In the genomic region with DNA sequence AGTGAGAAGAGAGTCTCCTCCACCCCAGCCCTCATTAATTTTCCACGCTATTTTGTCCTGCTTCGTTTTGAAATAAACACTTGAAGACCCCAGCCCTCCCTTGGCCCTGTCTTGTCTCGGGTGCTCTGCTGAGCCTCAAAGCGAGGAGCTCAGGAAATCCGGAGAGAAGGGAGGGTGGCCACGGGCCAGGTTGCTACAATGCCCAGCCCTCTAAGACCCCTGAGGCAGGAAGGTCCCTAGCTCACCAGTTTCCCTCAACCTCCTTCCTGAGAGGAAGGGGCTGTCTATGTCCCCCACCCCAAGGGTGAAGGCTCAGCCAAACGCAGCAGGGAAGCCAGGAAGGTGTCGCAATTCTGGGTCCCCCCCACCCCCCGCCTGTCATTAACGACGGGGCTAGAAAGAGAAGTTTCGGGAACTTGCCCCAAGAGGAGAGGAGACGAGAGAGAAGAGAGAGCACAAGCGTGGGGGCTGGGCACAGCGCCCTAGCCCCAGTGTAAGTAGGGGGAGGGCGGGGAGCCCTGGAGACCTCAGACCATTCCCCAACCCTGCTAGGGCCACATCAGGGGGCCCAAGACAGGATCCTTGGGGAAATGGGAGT, we compare ENCODE assay signal across 16 mouse cellular contexts. TPM values are rescaled to one million over a fixed set of nuclear protein-coding genes. Genes with fewer than 3 reads are reported as not detected.
A peak's percentile ranks its signal among the peaks of the same experiment; 100 is the strongest.
DNase-seq lines count a peak whose midpoint lies in the region; ATAC-seq and TF ChIP-seq lines count a peak whose summit lies in the region.
"Had no signal": no experiment of that assay in that cellular context is flagged by ENCODE, and none has a peak within 500 bp of the region (broad histone marks: within the 10 kb centered on the region; RNA-seq: fewer than 3 reads in every experiment).

Gene Csf3r (plus strand): TSS at position 248 of the 598 bp plus-strand sequence.

- no peaks in the 10 kb centered on the region for H3K4me1 ChIP-seq in lung, embryonic 14.5 days (ENCODE audit: insufficient read depth)
- H3K4me1 ChIP-seq in liver, embryonic 12.5 days, result peaks cover 32% of the 10 kb centered on the region
- no peaks in the 10 kb centered on the region for H3K4me1 ChIP-seq in midbrain, embryonic 11.5 days (ENCODE audit: control insufficient read depth, insufficient read depth, low read length)
- H3K4me1 ChIP-seq: limb, embryonic 13.5 days; neural tube, embryonic 12.5 days had no signal

- ATAC-seq in lung, embryonic 14.5 days (ENCODE audit: insufficient read depth), result no peak
- peak; percentile 59 for ATAC-seq in common myeloid progenitor, adult 5-6 weeks (replicated peaks; ENCODE audit: low read depth, poor library complexity, severe bottlenecking)
- ATAC-seq in liver, embryonic 12.5 days, result 0 out of 2 replicates have a peak, but pooled peaks have one; percentile 22
- peak; percentile 59 for ATAC-seq in neutrophil, adult 5-6 weeks (ENCODE audit: extremely low read depth, insufficient number of reproducible peaks, low FRiP score, poor library complexity, severe bottlenecking)
- no peak for ATAC-seq in midbrain, embryonic 11.5 days (ENCODE audit: low FRiP score)
- ATAC-seq: Patski had no signal

- TF ChIP-seq CTCF in lung, embryonic 14.5 days (IDR thresholded peaks at IDR 0.05; ENCODE audit: low read depth), result no peak

- no peaks in the 10 kb centered on the region for H3K36me3 ChIP-seq in lung, embryonic 14.5 days (ENCODE audit: insufficient read depth)
- H3K36me3 ChIP-seq in liver, embryonic 12.5 days, result no peaks in the 10 kb centered on the region
- no peaks in the 10 kb centered on the region for H3K36me3 ChIP-seq in midbrain, embryonic 11.5 days (ENCODE audit: control insufficient read depth, insufficient read depth, low read length)
- H3K36me3 ChIP-seq: limb, embryonic 13.5 days; neural tube, embryonic 12.5 days had no signal

- no peaks in the 10 kb centered on the region for H3K27me3 ChIP-seq in lung, embryonic 14.5 days (ENCODE audit: insufficient read depth, low read length)
- peaks cover 17% of the 10 kb centered on the region for H3K27me3 ChIP-seq in liver, embryonic 12.5 days (replicated peaks)
- no peaks in the 10 kb centered on the region for H3K27me3 ChIP-seq in midbrain, embryonic 11.5 days (ENCODE audit: control insufficient read depth, insufficient read depth, low read length)
- H3K27me3 ChIP-seq: neural tube, embryonic 12.5 days had no signal

- WGBS in lung, embryonic 14.5 days, result 33% methylated on average over 16 of the region's 16 CpGs
- WGBS in liver, embryonic 12.5 days (ENCODE audit: insufficient replicate concordance), result 17% methylated on average over 16 of the region's 16 CpGs
- 57% methylated on average over 16 of the region's 16 CpGs for WGBS in midbrain, embryonic 11.5 days

- peak within 1 kb of the TSS; percentile 8; the same call in 1 of the 2 replicates for H3K4me2 ChIP-seq in lung, embryonic 14.5 days
- peak within 1 kb of the TSS; percentile 23 for H3K4me2 ChIP-seq in liver, embryonic 12.5 days
- no peak within 1 kb of the TSS for H3K4me2 ChIP-seq in midbrain, embryonic 11.5 days
- H3K4me2 ChIP-seq: limb, embryonic 13.5 days; neural tube, embryonic 12.5 days had no signal

- no peak within 1 kb of the TSS for H3K9ac ChIP-seq in lung, embryonic 14.5 days
- no peak within 1 kb of the TSS for H3K9ac ChIP-seq in liver, embryonic 12.5 days
- no peak within 1 kb of the TSS for H3K9ac ChIP-seq in midbrain, embryonic 11.5 days (ENCODE audit: low read length)
- H3K9ac ChIP-seq: limb, embryonic 13.5 days; neural tube, embryonic 12.5 days had no signal

- H3K9me3 ChIP-seq in lung, embryonic 14.5 days (ENCODE audit: low read depth, low read length), result no peaks in the 10 kb centered on the region
- no peaks in the 10 kb centered on the region for H3K9me3 ChIP-seq in liver, embryonic 12.5 days (replicated peaks)
- no peaks in the 10 kb centered on the region for H3K9me3 ChIP-seq in midbrain, embryonic 11.5 days (ENCODE audit: control insufficient read depth, low read length)
- H3K9me3 ChIP-seq: limb, embryonic 13.5 days; neural tube, embryonic 12.5 days had no signal

- H3K4me3 ChIP-seq in lung, embryonic 14.5 days (ENCODE audit: low read depth, low read length), result no peak within 1 kb of the TSS
- H3K4me3 ChIP-seq in liver, embryonic 12.5 days, result peak within 1 kb of the TSS; percentile 8; the same call in 1 of the 2 replicates
- H3K4me3 ChIP-seq in midbrain, embryonic 11.5 days (ENCODE audit: low read depth, low read length), result no peak within 1 kb of the TSS
- H3K4me3 ChIP-seq: heart, adult 2 months; limb, embryonic 13.5 days; neural tube, embryonic 12.5 days had no signal

- no peak within 1 kb of the TSS for H3K27ac ChIP-seq in lung, embryonic 14.5 days (ENCODE audit: low read depth)
- no peak within 1 kb of the TSS for H3K27ac ChIP-seq in liver, embryonic 12.5 days
- no peak within 1 kb of the TSS for H3K27ac ChIP-seq in midbrain, embryonic 11.5 days (ENCODE audit: low read depth, low read length)
- H3K27ac ChIP-seq: heart, adult 2 months; limb, embryonic 13.5 days; neural tube, embryonic 12.5 days had no signal

- peak; percentile 8 for DNase-seq in lung, embryonic 14.5 days
- DNase-seq in lung, postnatal 25 days (ENCODE audit: low spot score), result no peak
- DNase-seq in midbrain, embryonic 11.5 days (ENCODE audit: low spot score, missing footprints), result no peak
- no peak for DNase-seq in heart, adult 8-10 months (ENCODE audit: low spot score)
- DNase-seq in gastrocnemius, postnatal 4 days (ENCODE audit: low spot score in 2 of 2), result no peak
- DNase-seq: cerebellum, adult 11 months; embryo, embryonic 11 days; heart, postnatal 14 days; midbrain, embryonic 14.5 days had no signal

RNA-seq across cellular contexts. Expression of gene Csf3r, which starts in this region (rescaled TPM):
- 2.2 and 2.3 TPM in 2 replicates for polyA plus RNA-seq in lung, embryonic 14.5 days (2014; fragmentation: Nextera tagmentation; extraction: Ambion mirVana)
- total RNA-seq in common myeloid progenitor, adult 5-6 weeks (2017), result 33.3 and 34.0 TPM in 2 replicates
- polyA plus RNA-seq in liver, embryonic 12.5 days (2016; fragmentation: Nextera tagmentation; extraction: Ambion mirVana), result 2.8 TPM in 2 replicates
- 2,879 and 3,175 TPM in 2 replicates for total RNA-seq in neutrophil, adult 5-6 weeks (2017)
- 0.26 and 0.59 TPM in 2 replicates for polyA plus RNA-seq in midbrain, embryonic 11.5 days (2014; fragmentation: Nextera tagmentation; extraction: Ambion mirVana)
- 1 to 10 TPM in 3 of 4 experiments, under 1 TPM in 1; 0.66 to 5.4 (median 1.2) TPM for total RNA-seq in heart, adult 8-10 months (2022)
- total RNA-seq in gastrocnemius, postnatal 4 days (2021), result under 1 TPM; 0.29 to 0.93 TPM
- polyA plus RNA-seq: Patski had no signal

Comparison
In these comparisons a context has a peak if more than half of its experiments do, and no peak if none do; other contexts are left out.
1. RNA of gene Csf3r (total RNA-seq): 2,879 to 3,175 TPM in neutrophil, adult 5-6 weeks; 33.3 to 34.0 TPM in common myeloid progenitor, adult 5-6 weeks, 0.66 to 5.4 TPM in heart, adult 8-10 months and 0.29 to 0.93 TPM in gastrocnemius, postnatal 4 days; every median in the first group is over 10 times any median in the second.
2. ATAC-seq: peak in common myeloid progenitor, adult 5-6 weeks (single experiment), liver, embryonic 12.5 days (single experiment) and neutrophil, adult 5-6 weeks (single experiment); none in lung, embryonic 14.5 days (single experiment) and midbrain, embryonic 11.5 days (single experiment).